Mouse (Mus musculus): ENCODE measurements around the gene Actr5.

GRCm38 (mm10) chr2:158686394-158686793, 61.7 kb downstream of the Actr5 start:
- TF ChIP-seq TAL1 (IDR thresholded peaks at IDR 0.05; ENCODE audit: low read length) (no peak), GATA1 (IDR thresholded peaks at IDR 0.05; ENCODE audit: low read length) (no peak)

Data from erythroblast, embryonic 14.5 days (primary cell).